Mouse (Mus musculus) granulocyte monocyte progenitor cell, adult 5-6 weeks (primary cell): ENCODE results near the gene Inpp4a. TPM values are rescaled to one million over a fixed set of nuclear protein-coding genes. Genes with fewer than 3 reads are reported as not detected.
A peak's percentile ranks its signal among the peaks of the same experiment; 100 is the strongest.

ENCODE experiments used
- ATAC-seq: replicated peaks from 2 replicates; pipeline ENCODE4 v1.8.0; 2016; ENCODE audit warnings: mild to moderate bottlenecking, moderate TSS enrichment, inconsistent platforms; ENCODE audit not compliant: poor library complexity, severe bottlenecking
- total RNA-seq, 2 experiments: library from RNA; stranded (forward) in 1 of 2; stranded (reverse) in 1 of 2; fragments of 200-712, 200-1000 nt in 1 of 2; fragments of >200 nt in 1 of 2; fragmentation: Nextera tagmentation in 1 of 2; gene quantifications; 2 replicates each; pipeline ENCODE4 v1.2.3; 2014 to 2017

Inpp4a gene
- total RNA-seq (2014; fragmentation: Nextera tagmentation) (10.2 and 13.9 TPM in 2 replicates), total RNA-seq (2017) (5.6 and 7.0 TPM in 2 replicates)

GRCm38 (mm10) chr1:37299540-37300491 lies at the start of gene Inpp4a:
TSS of gene Inpp4a (plus strand) at chr1:37299865.
- peak; percentile 78 for ATAC-seq

GRCm38 (mm10) chr1:37250643-37251310 lies 48.9 kb upstream of the Inpp4a start:
- peak; percentile 40 for ATAC-seq

- ATAC-seq = no peak
These were observed 41.2 kb upstream of the Inpp4a start for GRCm38 (mm10) chr1:37258443-37258842.

GRCm38 (mm10) chr1:37272464-37272863 lies 27.2 kb upstream of the Inpp4a start:
- peak; percentile 73 for ATAC-seq

- ATAC-seq = no peak
These were observed 13.1 kb upstream of the Inpp4a start for GRCm38 (mm10) chr1:37286556-37286955.

- no peak for ATAC-seq
These were observed 11.9 kb upstream of the Inpp4a start for GRCm38 (mm10) chr1:37287748-37288147.

GRCm38 (mm10) chr1:37288181-37288935 lies 11.3 kb upstream of the Inpp4a start:
- ATAC-seq = no peak

- ATAC-seq = no peak
These were observed 10.7 kb upstream of the Inpp4a start for GRCm38 (mm10) chr1:37288941-37289340.

GRCm38 (mm10) chr1:37296414-37296813 lies 3.3 kb upstream of the Inpp4a start:
- no peak for ATAC-seq

GRCm38 (mm10) chr1:37298904-37299303 lies 761 bp upstream of the Inpp4a start:
- ATAC-seq = no peak

GRCm38 (mm10) chr1:37300650-37301049 lies 985 bp downstream of the Inpp4a start:
- peak; percentile 87 for ATAC-seq

- no peak for ATAC-seq
These were observed 3.1 kb downstream of the Inpp4a start for GRCm38 (mm10) chr1:37302801-37303200.

- no peak for ATAC-seq
These were observed 6.1 kb downstream of the Inpp4a start for GRCm38 (mm10) chr1:37305691-37306287.

GRCm38 (mm10) chr1:37307586-37307985 lies 7.9 kb downstream of the Inpp4a start:
- ATAC-seq = peak; percentile 50

GRCm38 (mm10) chr1:37308021-37308742 lies 8.5 kb downstream of the Inpp4a start:
- ATAC-seq = peak; percentile 61

GRCm38 (mm10) chr1:37308743-37309100 lies 9.1 kb downstream of the Inpp4a start:
- peak; percentile 77 for ATAC-seq

GRCm38 (mm10) chr1:37309939-37310515 lies 10.4 kb downstream of the Inpp4a start:
- no peak for ATAC-seq

- ATAC-seq = peak; percentile 52
These were observed 14.7 kb downstream of the Inpp4a start for GRCm38 (mm10) chr1:37314338-37314737.

GRCm38 (mm10) chr1:37317644-37318285 lies 18.1 kb downstream of the Inpp4a start:
- peak; percentile 43 for ATAC-seq
